Mouse (Mus musculus) C2C12 (cell line): ENCODE results near the gene Fam89b. TPM values are rescaled to one million over a fixed set of nuclear protein-coding genes. Genes with fewer than 3 reads are reported as not detected.

Experiments
- H3K27me3 ChIP-seq: one replicate; pipeline ENCODE4 v1.6.1; 2011; ENCODE audit not compliant: control insufficient read depth, insufficient read depth, insufficient read length
- H3K36me3 ChIP-seq: one replicate; pipeline ENCODE4 v1.6.1; 2011; ENCODE audit not compliant: control insufficient read depth, insufficient read depth
- H3K4me3 ChIP-seq: one replicate; pipeline ENCODE4 v1.5.1; 2011; ENCODE audit warnings: mild to moderate bottlenecking, control low read depth; ENCODE audit not compliant: poor library complexity, insufficient read depth, severe bottlenecking
- H3K79me2 ChIP-seq: one replicate; pipeline ENCODE4 v1.6.1; 2011; ENCODE audit not compliant: control insufficient read depth, insufficient read depth
- H3K79me3 ChIP-seq: one replicate; pipeline ENCODE4 v1.6.1; 2011; ENCODE audit warnings: low read depth, control low read depth
- H3ac ChIP-seq: one replicate; pipeline ENCODE3; 2011; ENCODE audit warnings: low read depth; ENCODE audit not compliant: control insufficient read depth, insufficient read length
- CEBPB ChIP-seq: IDR thresholded peaks from one replicate; pipeline ENCODE4 v1.6.1; 2011; ENCODE audit warnings: low read depth, mild to moderate bottlenecking, control low read depth, moderate library complexity
- CTCF ChIP-seq: IDR thresholded peaks from one replicate; pipeline ENCODE4 v1.5.1; 2011; ENCODE audit not compliant: control insufficient read depth, insufficient read depth, insufficient read length
- FOSL1 ChIP-seq: IDR thresholded peaks from one replicate; pipeline ENCODE4 v1.8.0; 2011; ENCODE audit warnings: mild to moderate bottlenecking, low read length; ENCODE audit not compliant: poor library complexity, insufficient read depth, severe bottlenecking
- MAX ChIP-seq: IDR thresholded peaks from one replicate; pipeline ENCODE4 v1.6.1; 2011; ENCODE audit warnings: mild to moderate bottlenecking, control low read depth
- MYOD1 ChIP-seq: IDR thresholded peaks from one replicate; pipeline ENCODE4 v1.6.1; 2011; ENCODE audit warnings: low read depth; ENCODE audit not compliant: control insufficient read depth, insufficient read length
- MYOG ChIP-seq: IDR thresholded peaks from one replicate; pipeline ENCODE4 v1.6.1; 2011; ENCODE audit not compliant: control insufficient read depth, insufficient read length; ENCODE audit errors: extremely low read depth
- USF1 ChIP-seq: IDR thresholded peaks from one replicate; pipeline ENCODE4 v1.6.1; 2011; ENCODE audit warnings: low read depth, mild to moderate bottlenecking, control low read depth, moderate library complexity
- polyA plus RNA-seq: library from polyadenylated mRNA; unstranded; fragments of >200 nt; fragmentation: generic; extraction: Trizol; gene quantifications from one replicate; pipeline ENCODE4 v1.2.1, GENCODE M21; 2012; ENCODE audit warnings: missing spikeins

Gene Fam89b
- polyA plus RNA-seq, 1 experiment = 129 TPM

GRCm38 (mm10) chr19:5750951-5751350, 21.5 kb upstream of the Fam89b start:
- H3ac ChIP-seq = no peak overlapping the region
- peaks cover 4% of the 10 kb centered on the region for H3K79me3 ChIP-seq
- H3K36me3 ChIP-seq = peaks cover 62% of the 10 kb centered on the region
- H3K27me3 ChIP-seq = no peaks in the 10 kb centered on the region
- H3K79me2 ChIP-seq = peaks cover 8% of the 10 kb centered on the region
- no peak overlapping the region for H3K4me3 ChIP-seq
- TF ChIP-seq MYOG = no peak
- TF ChIP-seq CEBPB = no peak
- TF ChIP-seq MAX = no peak
- TF ChIP-seq FOSL1 = no peak

DNA sequence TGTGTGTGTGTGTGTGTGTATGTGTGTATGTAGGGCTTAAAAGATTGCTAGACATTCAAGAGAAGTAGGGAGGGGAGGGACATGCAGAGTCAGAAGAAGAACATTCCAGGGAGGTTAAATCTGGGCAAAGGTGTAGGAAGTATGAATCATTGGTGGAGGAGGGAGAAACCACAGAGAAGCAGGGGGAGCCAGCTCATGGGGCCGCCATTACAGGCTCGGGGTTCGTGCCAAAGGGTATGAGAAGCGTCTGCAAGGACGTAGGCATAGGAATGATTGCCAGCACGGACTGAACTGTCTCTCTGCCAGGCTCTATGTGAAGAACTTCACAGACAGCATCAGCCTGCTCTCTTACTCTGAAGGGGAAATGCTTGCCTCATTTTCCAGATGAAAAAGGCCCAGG, 20.0 kb upstream of the Fam89b start:
- Histone ChIP-seq H3K79me3 (peaks cover 14% of the 10 kb centered on the region), H3K4me3 (no peak overlapping the region), H3K27me3 (no peaks in the 10 kb centered on the region), H3K79me2 (peaks cover 23% of the 10 kb centered on the region), H3ac (no peak overlapping the region), H3K36me3 (peaks cover 67% of the 10 kb centered on the region)
- TF ChIP-seq USF1 (no peak), MYOD1 (no peak), FOSL1 (peak; percentile 25)

DNA sequence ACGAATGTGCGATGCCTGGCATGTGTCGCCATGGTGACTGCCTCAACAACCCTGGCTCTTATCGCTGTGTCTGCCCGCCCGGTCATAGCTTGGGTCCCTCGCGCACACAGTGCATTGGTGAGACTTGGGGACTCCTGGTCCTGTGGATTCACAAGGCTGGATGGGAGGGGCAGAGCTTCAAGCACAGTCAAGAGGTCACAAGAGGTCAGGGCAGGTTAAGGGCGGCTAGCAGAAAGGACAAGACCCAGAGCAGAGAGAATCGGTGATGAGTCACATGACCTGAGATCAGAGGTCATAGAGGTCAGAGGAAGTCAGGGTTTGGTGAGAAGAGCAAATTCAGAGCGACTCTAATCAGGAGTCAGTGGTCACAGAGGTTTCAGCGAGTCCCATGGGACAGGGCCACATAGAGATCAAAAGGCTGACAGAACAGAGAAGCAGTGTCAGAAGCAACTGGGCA, 17.5 kb upstream of the Fam89b start:
- Histone ChIP-seq H3K79me2 (peaks cover 44% of the 10 kb centered on the region), H3ac (no peak overlapping the region), H3K36me3 (peaks cover 44% of the 10 kb centered on the region), H3K4me3 (no peak overlapping the region), H3K27me3 (no peaks in the 10 kb centered on the region), H3K79me3 (peaks cover 26% of the 10 kb centered on the region)
- TF ChIP-seq MYOG (no peak), MAX (no peak), FOSL1 (no peak), MYOD1 (no peak), CEBPB (no peak), USF1 (peak; percentile 26)

DNA sequence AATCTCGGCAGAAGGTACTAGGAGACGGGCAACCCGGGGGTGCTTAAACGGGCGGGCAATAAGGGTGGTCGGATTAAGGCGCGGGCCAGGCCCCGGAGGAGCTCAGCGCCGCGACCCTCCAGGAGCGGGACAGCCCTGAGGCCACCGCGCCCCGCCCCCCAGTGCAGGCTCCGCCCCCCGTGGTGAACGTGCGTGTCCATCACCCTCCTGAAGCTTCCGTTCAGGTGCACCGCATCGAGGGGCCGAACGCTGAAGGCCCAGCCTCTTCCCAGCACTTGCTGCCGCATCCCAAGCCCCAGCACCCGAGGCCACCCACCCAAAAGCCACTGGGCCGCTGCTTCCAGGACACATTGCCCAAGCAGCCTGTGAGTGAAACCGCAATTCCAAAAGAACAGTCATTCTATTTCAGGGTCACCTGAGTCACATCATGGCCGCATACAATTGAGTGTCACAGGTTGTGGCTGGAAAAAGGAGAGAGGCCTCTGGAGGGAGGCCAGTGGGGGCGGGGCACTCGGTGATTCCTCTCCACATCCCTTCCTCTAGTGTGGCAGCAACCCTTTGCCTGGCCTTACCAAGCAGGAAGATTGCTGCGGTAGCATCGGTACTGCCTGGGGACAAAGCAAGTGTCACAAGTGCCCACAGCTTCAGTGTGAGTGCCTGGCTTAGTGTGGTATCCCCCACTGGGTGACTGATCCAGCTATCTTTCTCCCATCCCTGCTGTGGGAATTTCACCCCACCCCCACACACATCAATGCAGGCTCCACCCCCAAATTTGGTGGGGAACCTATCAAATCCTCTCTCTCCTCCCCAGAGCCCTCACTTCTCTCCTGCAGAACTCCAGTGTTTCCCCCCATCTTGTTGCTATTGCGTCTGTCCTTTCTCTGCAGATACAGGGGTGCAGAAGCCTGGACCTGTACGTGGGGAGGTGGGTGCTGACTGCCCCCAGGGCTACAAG, 16.6 kb upstream of the Fam89b start:
- Histone ChIP-seq H3K79me3 (peaks cover 29% of the 10 kb centered on the region), H3K36me3 (peaks cover 36% of the 10 kb centered on the region), H3K27me3 (no peaks in the 10 kb centered on the region), H3K4me3 (no peak overlapping the region), H3ac (no peak overlapping the region), H3K79me2 (peaks cover 52% of the 10 kb centered on the region)
- TF ChIP-seq FOSL1 (no peak), MYOG (no peak), CTCF (no peak), MYOD1 (no peak), CEBPB (no peak), USF1 (no peak), MAX (no peak)

DNA sequence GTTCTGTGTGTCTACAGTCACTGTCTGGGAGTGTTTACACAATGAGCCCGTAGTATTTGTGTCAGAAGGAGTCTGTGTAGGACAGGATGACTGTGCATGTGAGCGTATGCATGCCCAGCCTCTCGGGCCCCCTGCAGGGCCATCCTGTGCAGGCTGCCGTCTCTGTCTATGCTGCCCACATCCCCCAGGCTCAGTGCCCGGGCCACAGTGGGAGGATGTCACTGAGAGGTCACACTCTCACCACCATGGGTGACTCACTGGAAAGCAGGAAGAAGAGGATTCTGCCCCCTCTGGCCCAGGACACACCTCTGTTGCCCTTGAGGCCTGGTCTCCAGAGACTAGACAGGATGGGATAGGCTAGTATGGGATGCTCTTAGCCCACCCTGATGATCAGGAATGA, 14.1 kb upstream of the Fam89b start:
- TF ChIP-seq FOSL1 (peak; percentile 45), MAX (peak; percentile 89), USF1 (no peak), CTCF (no peak)
- Histone ChIP-seq H3K4me3 (peak overlapping the region; percentile 60), H3ac (peak overlapping the region; percentile 94), H3K79me2 (peaks cover 52% of the 10 kb centered on the region), H3K79me3 (peaks cover 29% of the 10 kb centered on the region), H3K27me3 (no peaks in the 10 kb centered on the region), H3K36me3 (peaks cover 25% of the 10 kb centered on the region)

DNA sequence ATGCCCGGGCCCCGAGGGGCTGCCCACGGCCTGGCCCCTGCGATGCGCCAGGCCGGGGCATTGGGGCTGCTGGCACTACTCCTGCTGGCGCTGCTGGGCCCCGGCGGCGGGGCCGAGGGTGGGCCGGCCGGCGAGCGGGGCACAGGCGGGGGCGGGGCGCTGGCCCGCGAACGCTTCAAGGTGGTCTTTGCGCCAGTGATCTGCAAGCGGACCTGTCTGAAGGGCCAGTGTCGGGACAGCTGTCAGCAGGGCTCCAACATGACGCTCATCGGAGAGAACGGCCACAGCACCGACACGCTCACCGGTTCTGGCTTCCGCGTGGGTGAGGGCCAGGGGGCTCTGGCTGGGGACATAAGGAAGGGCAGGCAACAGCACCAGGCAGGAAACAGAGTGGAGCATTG, 12.8 kb upstream of the Fam89b start:
- Histone ChIP-seq H3K4me3 (peak overlapping the region; percentile 60), H3K79me2 (peaks cover 52% of the 10 kb centered on the region), H3ac (peak overlapping the region; percentile 94), H3K27me3 (peaks cover under 1% of the 10 kb centered on the region), H3K79me3 (peaks cover 29% of the 10 kb centered on the region), H3K36me3 (peaks cover 22% of the 10 kb centered on the region)
- TF ChIP-seq FOSL1 = no peak
- no peak for TF ChIP-seq MYOG
- no peak for TF ChIP-seq MAX
- TF ChIP-seq CEBPB = no peak
- TF ChIP-seq CTCF = no peak
- no peak for TF ChIP-seq USF1
- TF ChIP-seq MYOD1 = no peak
